Mouse (Mus musculus): Measurements from ENCODE around the gene Slc24a2. TPM values are rescaled to one million over a fixed set of nuclear protein-coding genes. Genes with fewer than 3 reads are reported as not detected.

The Slc24a2 gene
- polyA plus RNA-seq, 1 experiment, result 3.0 TPM

DNA sequence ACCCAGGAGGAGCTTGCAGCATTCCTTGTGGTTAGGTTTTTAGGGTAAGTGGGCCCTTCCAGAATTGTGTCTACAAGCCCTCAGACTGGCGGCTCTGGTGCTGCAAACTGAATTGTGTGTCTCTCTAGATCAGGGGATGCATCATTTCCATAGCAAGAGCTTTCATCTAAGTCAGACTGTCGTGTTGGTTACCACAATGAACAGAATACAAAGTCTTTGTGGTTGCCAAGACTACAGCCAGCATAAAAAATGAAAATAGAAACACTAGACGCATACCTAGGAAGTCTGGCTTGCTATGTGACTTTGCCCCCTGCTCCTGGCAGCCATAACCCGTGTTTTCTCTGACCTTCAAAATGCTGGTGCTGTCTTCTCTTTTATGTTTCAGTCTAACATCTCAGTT is 114.6 kb downstream of the Slc24a2 start:
- DNase-seq (ENCODE audit: low read depth), result peak; percentile 8
- TF ChIP-seq CTCF (IDR thresholded peaks at IDR 0.05; ENCODE audit: borderline replicate concordance, extremely low read depth, insufficient read depth, insufficient read length) (no peak), POLR2A (IDR thresholded peaks at IDR 0.05; ENCODE audit: borderline replicate concordance, extremely low read depth, insufficient read depth, insufficient read length, poor library complexity, severe bottlenecking) (no peak)

DNA sequence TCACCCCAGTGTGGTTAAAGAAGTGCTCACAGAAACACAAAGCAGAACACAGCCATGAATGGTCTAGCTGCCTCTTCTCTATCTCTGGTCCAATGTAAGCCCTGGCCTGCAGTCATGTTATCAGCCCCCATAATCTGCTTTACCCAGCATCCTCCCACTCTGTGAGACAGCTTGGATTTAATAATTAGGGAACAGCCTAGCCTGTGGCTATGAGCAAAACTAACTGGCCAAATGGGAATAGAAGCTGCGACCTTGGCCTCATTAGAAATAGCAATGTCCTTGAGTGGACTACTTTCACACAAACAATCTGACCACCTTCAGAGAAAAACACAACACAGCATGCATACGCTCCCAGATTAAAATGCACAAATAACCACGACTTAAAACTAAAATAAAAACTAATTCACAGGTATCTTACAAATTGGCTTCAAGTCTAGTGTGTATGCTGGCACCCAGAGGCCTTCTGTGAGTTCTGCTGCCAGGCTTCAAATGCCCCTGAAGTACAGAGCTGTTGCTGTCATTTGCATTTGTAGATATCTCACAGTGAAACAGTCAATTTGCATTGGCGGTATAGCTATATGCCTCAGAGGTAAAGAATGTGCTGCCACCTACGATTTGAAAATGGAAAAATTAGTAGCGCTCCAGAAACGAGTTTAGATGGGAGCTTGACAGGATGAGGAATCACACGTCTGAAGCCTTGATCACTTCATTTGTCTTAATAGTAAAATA is 120.8 kb downstream of the Slc24a2 start:
- TF ChIP-seq POLR2A (IDR thresholded peaks at IDR 0.05; ENCODE audit: borderline replicate concordance, extremely low read depth, insufficient read depth, insufficient read length, poor library complexity, severe bottlenecking) (no peak), CTCF (IDR thresholded peaks at IDR 0.05; ENCODE audit: borderline replicate concordance, extremely low read depth, insufficient read depth, insufficient read length) (no peak)
- peak; percentile 39 for DNase-seq (ENCODE audit: low read depth)

DNA sequence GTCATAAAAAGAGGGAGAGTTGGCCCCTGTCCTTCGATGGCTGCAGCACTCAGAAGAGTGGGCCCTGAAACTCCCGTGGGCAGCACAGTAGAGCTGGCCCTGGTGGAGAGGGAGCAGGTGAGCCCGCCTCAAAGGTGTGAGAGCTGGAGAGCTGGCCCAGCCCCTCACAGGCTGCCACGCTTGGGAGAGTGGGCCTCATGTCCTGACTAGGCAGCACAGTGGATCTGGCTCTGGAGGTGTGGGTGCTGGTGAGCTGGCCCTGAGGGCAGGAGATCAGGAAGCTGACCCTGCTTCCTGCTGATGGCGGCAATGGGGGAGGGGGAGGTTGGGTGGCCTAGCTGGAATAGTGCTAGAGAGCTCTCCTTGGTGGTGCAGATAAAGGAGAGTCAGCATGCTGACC is 129.3 kb downstream of the Slc24a2 start:
- TF ChIP-seq POLR2A (IDR thresholded peaks at IDR 0.05; ENCODE audit: borderline replicate concordance, extremely low read depth, insufficient read depth, insufficient read length, poor library complexity, severe bottlenecking) (no peak), CTCF (IDR thresholded peaks at IDR 0.05; ENCODE audit: borderline replicate concordance, extremely low read depth, insufficient read depth, insufficient read length) (no peak)
- DNase-seq (ENCODE audit: low read depth), result no peak

DNA sequence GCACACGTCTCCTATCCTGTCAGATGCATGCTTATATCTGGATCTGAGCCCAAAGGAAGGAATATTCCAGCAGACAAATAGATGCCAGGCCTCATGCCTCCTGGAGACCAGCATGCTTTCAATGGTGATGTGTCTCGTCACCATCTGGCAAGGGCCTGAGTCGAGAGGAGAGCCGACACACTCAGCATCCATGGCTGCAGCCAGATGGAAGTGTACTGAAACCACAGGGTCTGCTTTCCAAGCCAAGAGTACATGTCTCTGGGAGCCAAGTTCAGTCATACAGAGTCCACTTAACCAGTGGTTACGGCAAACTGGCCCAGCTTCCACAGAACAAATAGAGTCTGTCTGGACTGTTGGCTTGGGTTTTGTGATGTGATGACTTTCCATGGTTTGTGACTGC is 134.1 kb downstream of the Slc24a2 start:
- TF ChIP-seq POLR2A (IDR thresholded peaks at IDR 0.05; ENCODE audit: borderline replicate concordance, extremely low read depth, insufficient read depth, insufficient read length, poor library complexity, severe bottlenecking), result no peak
- no peak for TF ChIP-seq CTCF (IDR thresholded peaks at IDR 0.05; ENCODE audit: borderline replicate concordance, extremely low read depth, insufficient read depth, insufficient read length)
- DNase-seq (ENCODE audit: low read depth), result peak; percentile 59

DNA sequence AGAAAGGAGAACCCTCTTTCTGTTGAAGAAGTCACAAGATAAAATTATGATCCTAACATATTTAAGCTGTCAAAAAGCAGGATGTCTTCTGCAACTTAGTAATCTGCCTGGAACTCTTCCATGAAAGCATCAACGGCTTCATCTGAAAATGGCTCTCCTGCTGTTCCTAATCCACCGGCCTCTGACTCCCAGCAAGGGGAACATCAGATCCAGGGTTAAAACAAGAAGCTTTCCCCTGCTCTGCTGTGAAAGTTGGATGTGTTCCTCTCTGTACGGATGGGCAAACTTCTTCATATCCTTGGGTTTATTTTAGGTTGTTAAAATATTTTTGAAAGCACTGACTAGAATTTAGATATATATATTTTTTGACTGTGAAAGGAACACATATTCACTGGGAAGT is 136.7 kb downstream of the Slc24a2 start:
- peak; percentile 13 for DNase-seq (ENCODE audit: low read depth)

DNA sequence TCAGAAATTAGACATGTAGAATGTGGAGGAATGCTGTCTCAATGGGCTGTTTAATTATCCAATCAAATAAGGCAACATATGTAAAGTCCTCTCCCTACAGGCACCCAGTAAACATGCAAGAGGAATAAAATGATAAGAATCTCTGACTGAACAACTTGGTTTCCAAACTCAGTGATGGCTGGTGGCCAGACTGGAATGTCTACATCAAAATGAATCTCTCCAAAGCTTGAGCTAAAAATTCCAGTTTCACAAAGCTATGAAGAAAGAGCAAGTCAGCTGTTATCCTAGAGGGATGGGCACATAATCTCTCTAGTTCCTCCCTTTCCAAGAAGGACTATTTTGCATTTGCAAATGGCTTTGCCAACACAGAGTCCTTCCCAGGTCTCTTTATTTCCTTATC is 139.4 kb downstream of the Slc24a2 start:
- TF ChIP-seq CTCF (IDR thresholded peaks at IDR 0.05; ENCODE audit: borderline replicate concordance, extremely low read depth, insufficient read depth, insufficient read length) (no peak), POLR2A (IDR thresholded peaks at IDR 0.05; ENCODE audit: borderline replicate concordance, extremely low read depth, insufficient read depth, insufficient read length, poor library complexity, severe bottlenecking) (no peak)
- no peak for DNase-seq (ENCODE audit: low read depth)

More for the DNA sequence above, 136.7 kb downstream of the Slc24a2 start:
- TF ChIP-seq CTCF (IDR thresholded peaks at IDR 0.05; ENCODE audit: borderline replicate concordance, extremely low read depth, insufficient read depth, insufficient read length), result no peak
- no peak for TF ChIP-seq POLR2A (IDR thresholded peaks at IDR 0.05; ENCODE audit: borderline replicate concordance, extremely low read depth, insufficient read depth, insufficient read length, poor library complexity, severe bottlenecking)

DNA sequence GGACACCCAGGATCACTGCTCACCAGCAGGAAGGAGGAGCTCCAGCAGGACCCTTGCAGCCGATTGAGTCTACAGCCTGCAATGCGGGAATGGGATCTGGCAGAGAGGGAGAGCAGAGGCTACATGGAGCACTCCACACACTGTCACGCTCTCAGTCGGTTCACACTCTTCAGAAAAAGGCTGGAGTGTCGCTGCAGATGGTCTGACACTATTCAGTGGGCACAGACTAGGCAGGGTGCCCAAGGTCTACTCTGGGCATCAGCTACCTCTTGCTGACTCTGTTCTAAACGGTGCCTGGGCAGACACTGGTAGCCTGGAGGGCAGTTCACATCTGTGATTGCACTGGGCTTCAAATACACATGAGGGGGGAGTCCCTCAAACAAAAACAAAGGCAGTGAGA is 141.6 kb downstream of the Slc24a2 start:
- TF ChIP-seq POLR2A (IDR thresholded peaks at IDR 0.05; ENCODE audit: borderline replicate concordance, extremely low read depth, insufficient read depth, insufficient read length, poor library complexity, severe bottlenecking) (no peak), CTCF (IDR thresholded peaks at IDR 0.05; ENCODE audit: borderline replicate concordance, extremely low read depth, insufficient read depth, insufficient read length) (no peak)

DNA sequence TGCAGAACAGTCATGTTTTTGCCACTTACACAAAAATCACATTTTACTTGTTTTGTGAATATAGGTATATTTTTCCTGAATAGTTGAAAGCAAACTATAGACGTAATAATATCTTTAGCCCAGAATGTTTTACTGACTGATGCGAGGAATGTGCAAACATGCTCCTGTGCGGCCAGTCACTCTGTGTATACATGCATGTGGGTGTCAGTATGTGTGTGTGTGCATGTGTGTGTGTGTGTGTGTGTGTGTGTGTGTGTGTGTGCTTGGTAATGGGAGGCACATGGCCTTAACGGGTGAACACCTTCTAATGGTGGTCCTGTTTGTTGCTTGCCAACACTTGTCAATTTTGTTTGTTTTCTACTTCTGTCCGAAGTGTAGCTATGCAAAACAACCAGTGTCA is 142.7 kb downstream of the Slc24a2 start:
- no peak for DNase-seq (ENCODE audit: low read depth)
- no peak for TF ChIP-seq POLR2A (IDR thresholded peaks at IDR 0.05; ENCODE audit: borderline replicate concordance, extremely low read depth, insufficient read depth, insufficient read length, poor library complexity, severe bottlenecking)
- no peak for TF ChIP-seq CTCF (IDR thresholded peaks at IDR 0.05; ENCODE audit: borderline replicate concordance, extremely low read depth, insufficient read depth, insufficient read length)

More for the DNA sequence above, 141.6 kb downstream of the Slc24a2 start:
- DNase-seq (ENCODE audit: low read depth), result peak; percentile 65

DNA sequence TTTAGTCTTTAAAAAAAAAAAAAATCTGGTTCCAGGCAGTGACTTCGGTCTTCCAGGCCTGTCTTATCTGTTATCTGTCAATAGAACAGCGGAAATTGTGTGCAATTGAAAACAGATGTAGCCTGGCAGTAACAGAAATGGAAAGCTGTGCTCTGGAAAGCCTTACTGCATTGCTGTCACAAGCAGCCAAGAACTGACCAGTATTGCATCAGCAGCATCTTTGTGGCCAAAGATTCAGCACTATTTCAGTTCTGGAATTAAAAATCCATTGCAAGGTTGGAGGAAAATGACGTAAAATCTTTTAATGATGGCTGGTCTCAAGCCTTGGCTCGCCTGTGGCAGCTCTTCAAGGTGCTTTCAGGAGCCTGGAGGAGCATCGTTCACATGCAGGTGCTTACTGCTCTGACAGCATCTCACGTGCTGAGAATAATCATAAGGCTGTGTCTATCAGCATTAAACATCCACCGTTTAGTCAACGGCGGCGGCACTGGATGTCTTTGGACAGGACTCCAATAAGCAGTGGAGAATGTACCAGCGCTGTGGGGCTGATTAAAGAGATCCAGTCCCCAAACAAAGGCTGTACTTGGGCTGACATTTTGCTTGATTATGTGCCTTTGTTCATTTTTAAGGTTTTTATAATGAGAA is 143.2 kb downstream of the Slc24a2 start:
- peak; percentile 78 for DNase-seq (ENCODE audit: low read depth)
- TF ChIP-seq POLR2A (IDR thresholded peaks at IDR 0.05; ENCODE audit: borderline replicate concordance, extremely low read depth, insufficient read depth, insufficient read length, poor library complexity, severe bottlenecking) (no peak), CTCF (IDR thresholded peaks at IDR 0.05; ENCODE audit: borderline replicate concordance, extremely low read depth, insufficient read depth, insufficient read length) (no peak)

DNA sequence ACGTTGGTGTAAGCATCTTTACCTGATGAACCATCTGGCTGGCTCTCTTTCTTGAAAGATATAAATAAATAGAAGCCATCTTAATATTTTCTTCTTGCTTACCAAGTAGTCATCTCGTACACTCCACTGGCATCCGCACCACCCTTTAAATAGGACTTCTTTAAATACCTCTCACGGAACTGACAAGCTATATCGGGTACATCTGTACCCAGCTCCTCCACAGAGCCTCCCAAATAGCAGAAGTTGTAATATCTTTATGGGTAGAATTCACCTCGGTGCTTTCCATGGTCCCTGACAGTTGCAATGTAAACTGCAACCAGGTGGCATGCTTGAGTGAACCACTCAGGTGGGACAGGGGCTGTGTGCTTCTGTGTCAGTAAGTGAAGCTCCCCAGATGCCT is 149.0 kb downstream of the Slc24a2 start:
- DNase-seq (ENCODE audit: low read depth), result no peak
- TF ChIP-seq POLR2A (IDR thresholded peaks at IDR 0.05; ENCODE audit: borderline replicate concordance, extremely low read depth, insufficient read depth, insufficient read length, poor library complexity, severe bottlenecking) (no peak), CTCF (IDR thresholded peaks at IDR 0.05; ENCODE audit: borderline replicate concordance, extremely low read depth, insufficient read depth, insufficient read length) (no peak)

DNA sequence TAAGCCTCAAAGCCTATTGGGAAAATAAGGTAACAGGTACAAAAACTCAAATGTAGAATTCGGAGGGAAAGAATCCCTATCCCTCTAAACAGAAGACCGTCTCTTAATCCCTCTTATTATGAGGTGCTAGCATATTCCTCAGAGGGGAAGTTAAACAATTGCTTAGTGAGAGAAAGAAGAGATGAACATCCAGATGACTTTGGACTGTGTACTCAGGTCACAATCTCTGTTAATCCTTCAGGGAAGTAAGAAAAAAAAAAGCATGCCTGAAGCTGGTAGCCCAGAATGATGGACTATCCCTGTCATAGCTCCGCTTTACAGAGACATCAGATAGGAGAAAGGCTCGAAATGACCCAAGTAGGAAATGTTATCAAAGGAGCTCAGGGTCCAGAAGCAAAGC is 151.0 kb downstream of the Slc24a2 start:
- no peak for DNase-seq (ENCODE audit: low read depth)
- TF ChIP-seq CTCF (IDR thresholded peaks at IDR 0.05; ENCODE audit: borderline replicate concordance, extremely low read depth, insufficient read depth, insufficient read length), result no peak
- no peak for TF ChIP-seq POLR2A (IDR thresholded peaks at IDR 0.05; ENCODE audit: borderline replicate concordance, extremely low read depth, insufficient read depth, insufficient read length, poor library complexity, severe bottlenecking)

DNA sequence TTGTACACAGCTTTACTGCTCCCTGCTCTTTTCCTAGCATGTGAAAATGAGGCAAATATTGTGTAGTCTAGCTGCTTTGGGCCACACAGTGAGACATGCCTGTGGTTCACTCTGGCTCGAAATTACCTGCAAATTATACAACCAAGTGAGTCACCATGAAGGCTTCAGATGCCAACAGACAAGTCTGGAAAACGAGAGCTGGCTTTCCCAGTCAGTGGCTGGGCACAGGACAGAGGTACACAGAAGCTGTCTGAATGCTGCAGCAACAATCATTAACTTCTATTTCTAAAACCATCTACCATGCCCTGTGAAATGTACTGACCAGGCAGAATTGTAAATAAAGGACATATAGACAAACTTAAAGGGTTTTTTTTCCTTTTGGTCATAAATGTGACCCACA is 151.6 kb downstream of the Slc24a2 start:
- TF ChIP-seq CTCF (IDR thresholded peaks at IDR 0.05; ENCODE audit: borderline replicate concordance, extremely low read depth, insufficient read depth, insufficient read length) (no peak), POLR2A (IDR thresholded peaks at IDR 0.05; ENCODE audit: borderline replicate concordance, extremely low read depth, insufficient read depth, insufficient read length, poor library complexity, severe bottlenecking) (no peak)
- no peak for DNase-seq (ENCODE audit: low read depth)

Measured in brain, embryonic 14.5 days (tissue).